Mouse (Mus musculus): Measurements from ENCODE around the gene Engase. TPM values are rescaled to one million over a fixed set of nuclear protein-coding genes. Genes with fewer than 3 reads are reported as not detected.
A peak's percentile ranks its signal among the peaks of the same experiment; 100 is the strongest.

Gene Engase
- polyA plus RNA-seq, 1 experiment from 2014 or later = 7.2 TPM

GRCm38 (mm10) chr11:118452955-118453354 is 23.7 kb upstream of the Engase start:
- H3K4me1 ChIP-seq (replicated peaks; ENCODE audit: control insufficient read depth, insufficient read depth, low read length) = no peaks in the 10 kb centered on the region
- WGBS = 78% methylated on average over 2 of the region's 2 CpGs
- no peak overlapping the region for H3K9ac ChIP-seq (ENCODE audit: low read length)
- no peaks in the 10 kb centered on the region for H3K27me3 ChIP-seq (ENCODE audit: control insufficient read depth, insufficient read depth, low read depth, low read length)
- H3K36me3 ChIP-seq (ENCODE audit: control insufficient read depth, insufficient read depth, low read length) = no peaks in the 10 kb centered on the region
- no peaks in the 10 kb centered on the region for H3K9me3 ChIP-seq (ENCODE audit: control insufficient read depth, low read length)
- no peak overlapping the region for H3K4me3 ChIP-seq (ENCODE audit: low read length)
- no peak for ATAC-seq (ENCODE audit: low read depth)
- H3K4me2 ChIP-seq (ENCODE audit: low read depth, low read length) = no peak overlapping the region
- no peak overlapping the region for H3K27ac ChIP-seq (ENCODE audit: low read length)

- Histone ChIP-seq H3K27me3 (ENCODE audit: control insufficient read depth, insufficient read depth, low read depth, low read length) (no peaks in the 10 kb centered on the region), H3K27ac (ENCODE audit: low read length) (no peak overlapping the region), H3K9ac (ENCODE audit: low read length) (no peak overlapping the region), H3K4me3 (ENCODE audit: low read length) (no peak overlapping the region), H3K36me3 (ENCODE audit: control insufficient read depth, insufficient read depth, low read length) (no peaks in the 10 kb centered on the region), H3K9me3 (ENCODE audit: control insufficient read depth, low read length) (no peaks in the 10 kb centered on the region), H3K4me2 (ENCODE audit: low read depth, low read length) (no peak overlapping the region), H3K4me1 (replicated peaks; ENCODE audit: control insufficient read depth, insufficient read depth, low read length) (no peaks in the 10 kb centered on the region; the same call in 1 of the 2 replicates)
- no peak for ATAC-seq (ENCODE audit: low read depth)
- 58% methylated on average over 11 of the region's 11 CpGs for WGBS
Measured at GRCm38 (mm10) chr11:118453886-118454671, 22.6 kb upstream of the Engase start.

- H3K27ac ChIP-seq (ENCODE audit: low read length) = no peak overlapping the region
- H3K27me3 ChIP-seq (ENCODE audit: control insufficient read depth, insufficient read depth, low read depth, low read length) = no peaks in the 10 kb centered on the region
- no peak overlapping the region for H3K4me3 ChIP-seq (ENCODE audit: low read length)
- H3K9ac ChIP-seq (ENCODE audit: low read length) = no peak overlapping the region
- H3K9me3 ChIP-seq (ENCODE audit: control insufficient read depth, low read length) = peaks cover 2% of the 10 kb centered on the region; the same call in 1 of the 2 replicates
- WGBS = 60% methylated on average over 6 of the region's 6 CpGs
- peaks cover 3% of the 10 kb centered on the region; the same call in 1 of the 2 replicates for H3K4me1 ChIP-seq (replicated peaks; ENCODE audit: control insufficient read depth, insufficient read depth, low read length)
- no peak for ATAC-seq (ENCODE audit: low read depth)
- H3K4me2 ChIP-seq (ENCODE audit: low read depth, low read length) = no peak overlapping the region
- no peaks in the 10 kb centered on the region for H3K36me3 ChIP-seq (ENCODE audit: control insufficient read depth, insufficient read depth, low read length)
Measured at GRCm38 (mm10) chr11:118455788-118456187, 20.8 kb upstream of the Engase start.

DNA sequence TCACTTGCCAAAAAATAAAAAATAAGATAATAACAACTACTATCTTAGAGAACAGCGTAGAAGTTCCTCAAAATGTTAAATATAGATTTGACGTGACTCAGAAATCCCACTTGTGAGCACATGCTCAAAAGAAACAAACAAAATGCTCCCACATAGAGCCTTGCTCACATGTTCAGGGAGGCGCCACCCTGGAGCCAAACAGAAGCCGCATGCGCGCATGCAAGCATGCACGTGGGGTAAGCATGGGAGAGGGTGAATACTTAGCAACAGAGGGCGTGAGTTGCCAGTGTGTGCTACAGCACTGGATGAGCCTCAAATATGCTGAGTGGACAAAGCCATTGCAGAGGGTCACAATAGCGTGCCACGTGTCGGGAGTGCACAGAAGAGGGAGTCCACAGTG is 19.7 kb upstream of the Engase start:
- Histone ChIP-seq H3K4me1 (replicated peaks; ENCODE audit: control insufficient read depth, insufficient read depth, low read length) (peaks cover 3% of the 10 kb centered on the region; the same call in 1 of the 2 replicates), H3K27me3 (ENCODE audit: control insufficient read depth, insufficient read depth, low read depth, low read length) (no peaks in the 10 kb centered on the region), H3K4me3 (ENCODE audit: low read length) (no peak overlapping the region), H3K27ac (ENCODE audit: low read length) (no peak overlapping the region), H3K4me2 (ENCODE audit: low read depth, low read length) (no peak overlapping the region), H3K36me3 (ENCODE audit: control insufficient read depth, insufficient read depth, low read length) (no peaks in the 10 kb centered on the region), H3K9ac (ENCODE audit: low read length) (no peak overlapping the region), H3K9me3 (ENCODE audit: control insufficient read depth, low read length) (peaks cover 2% of the 10 kb centered on the region; the same call in 1 of the 2 replicates)
- no peak for ATAC-seq (ENCODE audit: low read depth)
- WGBS = 70% methylated on average over 11 of the region's 11 CpGs

- H3K9ac ChIP-seq (ENCODE audit: low read length) = no peak overlapping the region
- H3K36me3 ChIP-seq (ENCODE audit: control insufficient read depth, insufficient read depth, low read length) = no peaks in the 10 kb centered on the region
- peaks cover 5% of the 10 kb centered on the region; the same call in 1 of the 2 replicates for H3K4me1 ChIP-seq (replicated peaks; ENCODE audit: control insufficient read depth, insufficient read depth, low read length)
- 38% methylated on average over 8 of the region's 8 CpGs for WGBS
- no peak overlapping the region for H3K4me2 ChIP-seq (ENCODE audit: low read depth, low read length)
- no peak overlapping the region for H3K4me3 ChIP-seq (ENCODE audit: low read length)
- H3K27ac ChIP-seq (ENCODE audit: low read length) = no peak overlapping the region
- no peaks in the 10 kb centered on the region for H3K27me3 ChIP-seq (ENCODE audit: control insufficient read depth, insufficient read depth, low read depth, low read length)
- 0 out of 2 replicates have a peak, but pooled peaks have one; percentile 52 for ATAC-seq (ENCODE audit: low read depth)
- peaks cover 2% of the 10 kb centered on the region; the same call in 1 of the 2 replicates for H3K9me3 ChIP-seq (ENCODE audit: control insufficient read depth, low read length)
Measured at GRCm38 (mm10) chr11:118459051-118459450, 17.6 kb upstream of the Engase start.

- no peaks in the 10 kb centered on the region for H3K36me3 ChIP-seq (ENCODE audit: control insufficient read depth, insufficient read depth, low read length)
- no peak for ATAC-seq (ENCODE audit: low read depth)
- no peak overlapping the region for H3K9ac ChIP-seq (ENCODE audit: low read length)
- no peak overlapping the region for H3K27ac ChIP-seq (ENCODE audit: low read length)
- no peak overlapping the region for H3K4me2 ChIP-seq (ENCODE audit: low read depth, low read length)
- peaks cover 2% of the 10 kb centered on the region; the same call in 1 of the 2 replicates for H3K9me3 ChIP-seq (ENCODE audit: control insufficient read depth, low read length)
- H3K27me3 ChIP-seq (ENCODE audit: control insufficient read depth, insufficient read depth, low read depth, low read length) = no peaks in the 10 kb centered on the region
- peaks cover 5% of the 10 kb centered on the region; the same call in 1 of the 2 replicates for H3K4me1 ChIP-seq (replicated peaks; ENCODE audit: control insufficient read depth, insufficient read depth, low read length)
- WGBS = 59% methylated on average over 4 of the region's 4 CpGs
- no peak overlapping the region for H3K4me3 ChIP-seq (ENCODE audit: low read length)
Measured at GRCm38 (mm10) chr11:118459536-118459935, 17.1 kb upstream of the Engase start.

- H3K27ac ChIP-seq (ENCODE audit: low read length) = no peak overlapping the region
- ATAC-seq (ENCODE audit: low read depth) = no peak
- H3K27me3 ChIP-seq (ENCODE audit: control insufficient read depth, insufficient read depth, low read depth, low read length) = no peaks in the 10 kb centered on the region
- H3K4me3 ChIP-seq (ENCODE audit: low read length) = no peak overlapping the region
- no peaks in the 10 kb centered on the region for H3K36me3 ChIP-seq (ENCODE audit: control insufficient read depth, insufficient read depth, low read length)
- no peak overlapping the region for H3K4me2 ChIP-seq (ENCODE audit: low read depth, low read length)
- peaks cover 5% of the 10 kb centered on the region; the same call in 1 of the 2 replicates for H3K4me1 ChIP-seq (replicated peaks; ENCODE audit: control insufficient read depth, insufficient read depth, low read length)
- H3K9ac ChIP-seq (ENCODE audit: low read length) = no peak overlapping the region
- peaks cover 2% of the 10 kb centered on the region; the same call in 1 of the 2 replicates for H3K9me3 ChIP-seq (ENCODE audit: control insufficient read depth, low read length)
- 60% methylated on average over 6 of the region's 6 CpGs for WGBS
Measured at GRCm38 (mm10) chr11:118460280-118460679, 16.3 kb upstream of the Engase start.

- peak; percentile 18; the same call in 1 of the 2 replicates for ATAC-seq (ENCODE audit: low read depth)
- Histone ChIP-seq H3K4me1 (replicated peaks; ENCODE audit: control insufficient read depth, insufficient read depth, low read length) (peaks cover 7% of the 10 kb centered on the region), H3K9me3 (ENCODE audit: control insufficient read depth, low read length) (no peaks in the 10 kb centered on the region), H3K36me3 (ENCODE audit: control insufficient read depth, insufficient read depth, low read length) (no peaks in the 10 kb centered on the region), H3K4me2 (ENCODE audit: low read depth, low read length) (no peak overlapping the region), H3K4me3 (ENCODE audit: low read length) (no peak overlapping the region), H3K27me3 (ENCODE audit: control insufficient read depth, insufficient read depth, low read depth, low read length) (no peaks in the 10 kb centered on the region), H3K27ac (ENCODE audit: low read length) (no peak overlapping the region), H3K9ac (ENCODE audit: low read length) (no peak overlapping the region)
- 48% methylated on average over 11 of the region's 11 CpGs for WGBS
Measured at GRCm38 (mm10) chr11:118467441-118468035, 9.1 kb upstream of the Engase start.

DNA sequence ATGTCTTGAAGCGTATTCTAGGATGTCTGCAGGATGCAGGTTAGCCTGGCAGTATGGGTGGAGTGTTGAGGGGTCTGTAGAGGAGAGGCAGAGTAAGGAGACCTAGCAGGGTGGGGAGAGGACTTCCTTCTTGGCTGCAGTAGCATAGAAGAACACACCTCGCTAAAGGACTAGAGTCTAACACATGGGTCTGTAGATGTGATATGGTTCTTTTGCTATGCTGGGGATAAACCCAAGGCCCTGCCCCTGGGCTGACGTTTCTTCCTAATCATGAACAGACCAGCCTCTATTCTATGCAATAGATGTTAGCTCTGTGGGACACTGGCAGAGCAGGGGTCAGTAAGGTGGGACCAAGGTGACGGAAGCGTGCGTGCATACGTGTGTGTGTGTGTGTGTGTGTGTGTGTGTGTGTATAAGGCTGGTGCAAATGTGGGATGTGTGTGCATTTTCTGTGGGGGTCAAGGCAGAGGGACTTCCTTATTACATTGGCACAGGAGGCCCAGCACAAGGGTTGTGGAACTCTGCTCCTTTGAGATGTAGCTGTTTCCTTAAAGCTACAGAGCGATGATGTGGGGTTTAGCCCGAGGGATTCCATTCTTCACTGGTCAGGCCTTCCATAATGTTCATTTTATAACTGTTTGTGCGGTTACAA is 7.0 kb upstream of the Engase start:
- no peak overlapping the region; the same call in 1 of the 2 replicates for H3K9ac ChIP-seq (ENCODE audit: low read length)
- H3K36me3 ChIP-seq (ENCODE audit: control insufficient read depth, insufficient read depth, low read length) = no peaks in the 10 kb centered on the region
- no peak for ATAC-seq (ENCODE audit: low read depth)
- H3K4me3 ChIP-seq (ENCODE audit: low read length) = no peak overlapping the region
- no peaks in the 10 kb centered on the region for H3K27me3 ChIP-seq (ENCODE audit: control insufficient read depth, insufficient read depth, low read depth, low read length)
- no peak overlapping the region for H3K4me2 ChIP-seq (ENCODE audit: low read depth, low read length)
- H3K4me1 ChIP-seq (replicated peaks; ENCODE audit: control insufficient read depth, insufficient read depth, low read length) = peaks cover 5% of the 10 kb centered on the region
- H3K9me3 ChIP-seq (ENCODE audit: control insufficient read depth, low read length) = no peaks in the 10 kb centered on the region
- WGBS = 81% methylated on average over 10 of the region's 10 CpGs
- H3K27ac ChIP-seq (ENCODE audit: low read length) = peak overlapping the region; percentile 85

Measured in lung, embryonic 16.5 days (tissue).